ENCODE assay signal across 18 mouse cellular contexts in the genomic region with DNA sequence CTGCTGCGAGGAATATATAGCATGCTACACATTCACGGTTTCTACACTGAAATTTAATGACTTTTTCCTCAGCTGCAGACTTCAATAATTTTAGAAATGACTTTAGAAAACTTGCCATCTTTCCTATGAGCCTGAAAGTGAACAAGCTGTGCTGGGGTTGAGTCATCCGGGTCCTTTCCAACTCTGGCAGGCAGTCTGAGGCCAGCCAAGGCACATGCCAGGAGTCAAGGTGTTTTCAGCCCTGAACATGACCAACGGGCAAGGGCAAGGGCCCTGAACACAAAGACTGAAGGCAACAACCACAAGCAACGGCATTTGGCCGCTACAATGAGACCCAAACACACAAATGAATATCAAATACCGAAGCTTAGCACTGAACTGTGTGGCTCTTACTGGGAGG. TPM values are rescaled to one million over a fixed set of nuclear protein-coding genes. Genes with fewer than 3 reads are reported as not detected.
DNase-seq lines count a peak whose midpoint lies in the region; ATAC-seq and TF ChIP-seq lines count a peak whose summit lies in the region.
"Had no signal": no experiment of that assay in that cellular context is flagged by ENCODE, and none has a peak within 500 bp of the region (broad histone marks: within the 10 kb centered on the region; RNA-seq: fewer than 3 reads in every experiment).

No protein-coding gene starts in this region.

- H3K27ac ChIP-seq in left cerebral cortex, adult 2 months = peak overlapping the region; percentile 13; the same call in 1 of the 2 replicates
- H3K27ac ChIP-seq in intestine, embryonic 15.5 days = no peak overlapping the region
- H3K27ac ChIP-seq: embryonic facial prominence, embryonic 10.5 days; limb, embryonic 12.5 days; liver, embryonic 14.5 days; stomach, postnatal 0 days had no signal

- no peaks in the 10 kb centered on the region for H3K36me3 ChIP-seq in intestine, embryonic 15.5 days
- H3K36me3 ChIP-seq: embryonic facial prominence, embryonic 10.5 days; limb, embryonic 12.5 days had no signal

- no peaks in the 10 kb centered on the region for H3K9me3 ChIP-seq in intestine, embryonic 15.5 days
- H3K9me3 ChIP-seq: embryonic facial prominence, embryonic 10.5 days; limb, embryonic 12.5 days had no signal

- ATAC-seq in intestine, embryonic 15.5 days = no peak
- ATAC-seq: activated CD4-positive, CD25-positive, alpha-beta regulatory T cell, adult 4 months; hindbrain, embryonic 16.5 days; lung, postnatal 0 days had no signal

- no peak overlapping the region for H3K4me2 ChIP-seq in intestine, embryonic 15.5 days (replicated peaks)
- H3K4me2 ChIP-seq: limb, embryonic 12.5 days had no signal

- WGBS in intestine, embryonic 15.5 days = 85% methylated on average over 7 of the region's 7 CpGs

- no peak overlapping the region for H3K9ac ChIP-seq in intestine, embryonic 15.5 days
- H3K9ac ChIP-seq: limb, embryonic 12.5 days; liver, embryonic 14.5 days had no signal

- no peak for TF ChIP-seq CTCF in left cerebral cortex, adult 2 months (IDR thresholded peaks at IDR 0.05)

- no peaks in the 10 kb centered on the region for H3K4me1 ChIP-seq in intestine, embryonic 15.5 days (replicated peaks)
- H3K4me1 ChIP-seq: embryonic facial prominence, embryonic 10.5 days; limb, embryonic 12.5 days had no signal

- H3K27me3 ChIP-seq in intestine, embryonic 15.5 days (replicated peaks) = no peaks in the 10 kb centered on the region
- H3K27me3 ChIP-seq: limb, embryonic 12.5 days had no signal

- H3K4me3 ChIP-seq in left cerebral cortex, adult 2 months = no peak overlapping the region
- no peak overlapping the region for H3K4me3 ChIP-seq in intestine, embryonic 15.5 days (replicated peaks)
- H3K4me3 ChIP-seq: embryonic facial prominence, embryonic 10.5 days; limb, embryonic 12.5 days; megakaryocyte, embryonic 14.5 days had no signal

- intact Hi-C loops in left cerebral cortex, adult 2 months (cut with DNase I) = no loop called here

- DNase-seq in adrenal gland, adult 2 months = peak; percentile 49
- DNase-seq in adrenal gland, postnatal 4 days (ENCODE audit: low spot score in 2 of 2) = no peak
- DNase-seq in left cerebral cortex, adult 2 months (ENCODE audit: extremely low spot score in 1 of 2, low spot score in 2 of 2) = peak in 1 of 2 experiments; percentile 26
- no peak for DNase-seq in left cerebral cortex, adult 9 months (ENCODE audit: low spot score in 2 of 2)
- DNase-seq in cerebellum, adult 9-11 months = peak; percentile 53
- DNase-seq in lung, postnatal 10 days = no peak
- DNase-seq in gastrocnemius, postnatal 4 days (ENCODE audit: low spot score in 2 of 2) = no peak
- DNase-seq: kidney, adult 2 months; thymus, postnatal 14 days had no signal

RNA-seq across cellular contexts. Expression of gene Trim9, which starts 21.6 kb away (rescaled TPM):
- total RNA-seq in adrenal gland, adult 2 months (2021) = 1 to 10 TPM; 1.6 to 2.1 TPM
- polyA plus RNA-seq in adrenal gland, adult 2 months (2012; rRNA removed) = 0.82 and 0.89 TPM in 2 replicates
- 1 to 10 TPM; 7.2 to 8.1 TPM for total RNA-seq in adrenal gland, postnatal 4 days (2021)
- total RNA-seq in left cerebral cortex, adult 2 months (2021) = 100 to 1,000 TPM; 386 to 451 TPM
- total RNA-seq in gastrocnemius, postnatal 4 days (2021) = under 1 TPM; 0.18 to 0.66 TPM
- 1.5 and 1.7 TPM in 2 replicates for polyA plus RNA-seq in intestine, embryonic 15.5 days (2015; fragmentation: Nextera tagmentation; extraction: Ambion mirVana)
- polyA plus RNA-seq: activated CD4-positive, CD25-positive, alpha-beta regulatory T cell, adult 4 months had no signal

Comparison
In these comparisons a context has a peak if more than half of its experiments do, and no peak if none do; other contexts are left out.
1. DNase-seq: peak in adrenal gland, adult 2 months (single experiment) and cerebellum, adult 9-11 months (single experiment); none in adrenal gland, postnatal 4 days (0 of 2), left cerebral cortex, adult 9 months (0 of 2), lung, postnatal 10 days (single experiment) and gastrocnemius, postnatal 4 days (0 of 2).
2. RNA of gene Trim9, which starts 21.6 kb away (total RNA-seq): 386 to 451 TPM in left cerebral cortex, adult 2 months; 7.2 to 8.1 TPM in adrenal gland, postnatal 4 days, 1.6 to 2.1 TPM in adrenal gland, adult 2 months and 0.18 to 0.66 TPM in gastrocnemius, postnatal 4 days; every median in the first group is over 10 times any median in the second.